Mouse (Mus musculus) splenic B cell, adult 2 months (primary cell): ENCODE measurements around the gene Cnga4.
A peak's percentile ranks its signal among the peaks of the same experiment; 100 is the strongest.
"Not testable (repeated sequence)": the region's sequence is repeated elsewhere in the genome, so short reads cannot be mapped to it uniquely, and the experiment has no call there.

ENCODE experiments used
- DNase-seq: peaks from one replicate; pipeline ENCODE4 v3.0.0-alpha.2; 2011; ENCODE audit warnings: low read depth, low spot score
- H3K27me3 ChIP-seq: 2 replicates; pipeline ENCODE4 v1.6.1; 2012; ENCODE audit warnings: mild to moderate bottlenecking, low read length, moderate library complexity, mixed read lengths; ENCODE audit not compliant: control insufficient read depth, poor library complexity, insufficient read depth, severe bottlenecking
- H3K36me3 ChIP-seq: 2 replicates; pipeline ENCODE4 v1.6.1; 2012; ENCODE audit warnings: mild to moderate bottlenecking, low read length, moderate library complexity, mixed read lengths; ENCODE audit not compliant: control insufficient read depth, poor library complexity, insufficient read depth, severe bottlenecking

Cnga4 gene

GRCm38 (mm10) chr7:105396126-105396525 lies 8.2 kb upstream of the Cnga4 start:
- H3K27me3 ChIP-seq = no peaks in the 10 kb centered on the region
- no peaks in the 10 kb centered on the region for H3K36me3 ChIP-seq
- peak; percentile 47 for DNase-seq

GRCm38 (mm10) chr7:105399058-105399934 lies 5.1 kb upstream of the Cnga4 start:
- no peaks in the 10 kb centered on the region; the same call in 1 of the 2 replicates for H3K27me3 ChIP-seq
- H3K36me3 ChIP-seq = no peaks in the 10 kb centered on the region
- peak; percentile 53 for DNase-seq

GRCm38 (mm10) chr7:105399935-105400624 lies 4.3 kb upstream of the Cnga4 start, which contains the start of gene Fam160a2:
Fam160a2 (minus strand) TSS chr7:105400054.
- Histone ChIP-seq H3K27me3 (no peaks in the 10 kb centered on the region; the same call in 1 of the 2 replicates), H3K36me3 (no peaks in the 10 kb centered on the region)
- peak; percentile 98 for DNase-seq

- H3K36me3 ChIP-seq = no peaks in the 10 kb centered on the region
- no peaks in the 10 kb centered on the region; the same call in 1 of the 2 replicates for H3K27me3 ChIP-seq
- DNase-seq = no peak
Observed at GRCm38 (mm10) chr7:105406322-105406721, 2.0 kb downstream of the Cnga4 start.

- not testable (repeated sequence) for H3K27me3 ChIP-seq, H3K36me3 ChIP-seq
- peak; percentile 74 for DNase-seq
Observed at GRCm38 (mm10) chr7:105411874-105412632, 7.7 kb downstream of the Cnga4 start.

GRCm38 (mm10) chr7:105414385-105414784 lies 10.0 kb downstream of the Cnga4 start:
- H3K27me3 ChIP-seq = no peaks in the 10 kb centered on the region
- no peak for DNase-seq
- H3K36me3 ChIP-seq = no peaks in the 10 kb centered on the region; the same call in 1 of the 2 replicates

GRCm38 (mm10) chr7:105416529-105416928 lies 12.2 kb downstream of the Cnga4 start:
- no peak for DNase-seq
- Histone ChIP-seq H3K36me3 (no peaks in the 10 kb centered on the region; the same call in 1 of the 2 replicates), H3K27me3 (no peaks in the 10 kb centered on the region)

GRCm38 (mm10) chr7:105418106-105418505 lies 13.7 kb downstream of the Cnga4 start:
- H3K27me3 ChIP-seq = no peaks in the 10 kb centered on the region
- no peaks in the 10 kb centered on the region; the same call in 1 of the 2 replicates for H3K36me3 ChIP-seq
- no peak for DNase-seq

GRCm38 (mm10) chr7:105420903-105421302 lies 16.5 kb downstream of the Cnga4 start:
- Histone ChIP-seq H3K36me3 (no peaks in the 10 kb centered on the region), H3K27me3 (no peaks in the 10 kb centered on the region)
- DNase-seq = no peak

- H3K27me3 ChIP-seq = no peaks in the 10 kb centered on the region
- H3K36me3 ChIP-seq = no peaks in the 10 kb centered on the region
- no peak for DNase-seq
Observed at GRCm38 (mm10) chr7:105424368-105424767, 20.0 kb downstream of the Cnga4 start.

GRCm38 (mm10) chr7:105425424-105426043 lies 21.2 kb downstream of the Cnga4 start, which contains the start of gene Cckbr:
Cckbr (plus strand) TSS chr7:105425731.
- DNase-seq = no peak
- H3K36me3 ChIP-seq = no peaks in the 10 kb centered on the region
- H3K27me3 ChIP-seq = no peaks in the 10 kb centered on the region

GRCm38 (mm10) chr7:105426051-105426450 lies 21.7 kb downstream of the Cnga4 start:
- no peak for DNase-seq
- Histone ChIP-seq H3K36me3 (no peaks in the 10 kb centered on the region), H3K27me3 (no peaks in the 10 kb centered on the region)

GRCm38 (mm10) chr7:105432058-105432457 lies 27.7 kb downstream of the Cnga4 start:
- Histone ChIP-seq H3K36me3 (no peaks in the 10 kb centered on the region), H3K27me3 (no peaks in the 10 kb centered on the region)
- DNase-seq = no peak

GRCm38 (mm10) chr7:105433859-105434258 lies 29.5 kb downstream of the Cnga4 start:
- H3K27me3 ChIP-seq = no peaks in the 10 kb centered on the region
- no peaks in the 10 kb centered on the region for H3K36me3 ChIP-seq
- DNase-seq = no peak
